Mouse (Mus musculus) limb, embryonic 10.5 days (tissue): ENCODE data around the gene Prss50. TPM values are rescaled to one million over a fixed set of nuclear protein-coding genes. Genes with fewer than 3 reads are reported as not detected.

Source experiments
- DNase-seq: peaks from one replicate; pipeline ENCODE4 v3.0.0-alpha.2; 2017; ENCODE audit warnings: low spot score
- H3K27ac ChIP-seq: fragments of 300-500 bp; sonication (generic); 2 replicates; pipeline ENCODE4 v1.5.1; 2016; ENCODE audit warnings: mild to moderate bottlenecking
- H3K27me3 ChIP-seq: fragments of 300-500 bp; sonication (generic); 2 replicates; pipeline ENCODE4 v1.6.1; 2016; ENCODE audit warnings: low read depth, mild to moderate bottlenecking; ENCODE audit not compliant: poor library complexity, severe bottlenecking
- H3K36me3 ChIP-seq: fragments of 300-500 bp; sonication (generic); 2 replicates; pipeline ENCODE4 v1.6.1; 2016; ENCODE audit warnings: mild to moderate bottlenecking, moderate library complexity
- H3K4me1 ChIP-seq: fragments of 300-500 bp; sonication (generic); 2 replicates; pipeline ENCODE4 v1.6.1; 2016
- H3K4me3 ChIP-seq: fragments of 300-500 bp; sonication (generic); 2 replicates; pipeline ENCODE4 v1.5.1; 2016; ENCODE audit warnings: mild to moderate bottlenecking, moderate library complexity
- H3K9me3 ChIP-seq: fragments of 300-500 bp; sonication (generic); replicated peaks from 2 replicates; pipeline ENCODE4 v1.6.1; 2016; ENCODE audit warnings: mild to moderate bottlenecking
- WGBS: fragments of 180-500 bp; shearing (Covaris S2); methylation state at CpG from one replicate; pipeline ENCODE4 v1.1.7; 2016; 5-methylcytosine and 5-hydroxymethylcytosine counted together
- polyA plus RNA-seq: library from polyadenylated mRNA; unstranded; fragments of >200 nt; fragmentation: Nextera tagmentation; extraction: Ambion mirVana; gene quantifications from 2 replicates; pipeline ENCODE4 v1.2.1, GENCODE M21; 2016

Gene Prss50
- polyA plus RNA-seq, 1 experiment from 2014 or later, result 0.83 TPM

DNA sequence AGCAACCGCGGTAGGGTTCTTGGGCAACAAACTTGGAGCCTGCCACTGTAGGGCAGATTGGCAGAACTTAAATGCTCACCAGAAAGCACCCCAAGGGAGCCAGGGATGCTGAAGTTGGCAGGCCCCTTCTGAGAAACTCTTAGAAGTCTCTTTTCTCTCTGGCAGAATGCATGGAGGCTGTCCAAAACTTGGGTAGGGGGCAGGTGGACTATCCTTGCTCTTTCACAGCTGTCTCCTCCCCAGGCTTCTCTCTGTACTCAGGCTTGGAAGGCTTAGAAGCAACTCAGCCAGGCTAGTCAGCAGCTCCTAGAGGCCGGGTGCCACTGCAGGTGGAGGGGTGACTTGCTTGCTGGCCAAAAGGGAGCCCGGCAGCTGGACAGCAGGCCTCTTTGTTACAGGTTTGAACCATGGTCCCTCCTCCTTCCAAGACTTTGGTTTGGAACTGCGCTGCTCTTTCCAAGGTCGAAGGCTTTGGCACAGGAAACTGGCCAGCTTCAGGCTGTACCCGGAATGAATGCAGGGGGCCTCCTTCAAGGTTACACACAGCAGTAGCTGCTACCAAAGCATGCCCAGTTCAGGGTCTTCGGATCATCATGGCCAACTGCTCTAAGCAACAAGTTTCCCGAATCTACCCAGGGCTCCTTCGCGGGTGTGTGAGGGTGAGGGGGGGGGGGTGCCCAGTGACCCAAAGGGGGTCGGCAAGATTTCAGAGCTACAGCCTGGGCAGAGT, 21.6 kb downstream of the Prss50 start, which contains the start of gene Als2cl:
Gene Als2cl (plus strand): TSS at position 680 of the 730 bp plus-strand sequence.
- Histone ChIP-seq H3K4me1 (peaks cover 31% of the 10 kb centered on the region), H3K9me3 (no peaks in the 10 kb centered on the region), H3K27me3 (peaks cover 74% of the 10 kb centered on the region), H3K36me3 (no peaks in the 10 kb centered on the region), H3K4me3 (peak within 1 kb of the TSS; percentile 61), H3K27ac (peak within 1 kb of the TSS; percentile 69)
- peak; percentile 44 for DNase-seq
- WGBS, result 17% methylated on average over 12 of the region's 12 CpGs

GRCm38 (mm10) chr9:110879998-110880561, 22.3 kb downstream of the Prss50 start, which contains the start of gene Tmie:
Tmie (minus strand) TSS chr9:110880113.
- Histone ChIP-seq H3K36me3 (no peaks in the 10 kb centered on the region), H3K4me1 (peaks cover 24% of the 10 kb centered on the region), H3K27ac (peak within 1 kb of the TSS; percentile 69), H3K4me3 (peak within 1 kb of the TSS; percentile 61), H3K27me3 (peaks cover 72% of the 10 kb centered on the region), H3K9me3 (no peaks in the 10 kb centered on the region)
- WGBS, result under 1% methylated on average over 55 of the region's 57 CpGs
- peak; percentile 70 for DNase-seq

DNA sequence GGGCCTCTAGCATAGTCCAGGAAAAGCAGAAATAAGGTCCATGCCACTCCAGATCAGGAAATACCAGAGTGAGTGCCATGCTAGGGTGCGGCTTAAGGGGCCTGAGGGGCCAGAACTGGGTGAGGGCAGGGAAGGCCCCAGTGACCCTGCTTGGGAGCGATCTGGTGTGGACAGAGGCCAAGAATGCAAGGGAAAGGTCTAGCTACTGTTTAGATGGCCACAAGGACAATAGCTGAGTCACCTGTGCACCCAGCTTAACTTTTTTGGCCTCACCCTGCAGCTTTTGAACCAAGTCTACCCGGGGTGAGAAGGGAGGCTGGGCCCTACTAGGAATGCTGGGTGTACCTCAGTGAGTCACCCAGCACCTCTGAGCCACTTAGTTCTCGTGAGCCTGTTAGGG, 23.0 kb downstream of the Prss50 start:
- Histone ChIP-seq H3K4me3 (peak overlapping the region; percentile 61), H3K36me3 (no peaks in the 10 kb centered on the region), H3K9me3 (no peaks in the 10 kb centered on the region), H3K4me1 (peaks cover 18% of the 10 kb centered on the region), H3K27me3 (peaks cover 74% of the 10 kb centered on the region), H3K27ac (no peak overlapping the region)
- WGBS, result 71% methylated on average over 4 of the region's 4 CpGs
- no peak for DNase-seq

DNA sequence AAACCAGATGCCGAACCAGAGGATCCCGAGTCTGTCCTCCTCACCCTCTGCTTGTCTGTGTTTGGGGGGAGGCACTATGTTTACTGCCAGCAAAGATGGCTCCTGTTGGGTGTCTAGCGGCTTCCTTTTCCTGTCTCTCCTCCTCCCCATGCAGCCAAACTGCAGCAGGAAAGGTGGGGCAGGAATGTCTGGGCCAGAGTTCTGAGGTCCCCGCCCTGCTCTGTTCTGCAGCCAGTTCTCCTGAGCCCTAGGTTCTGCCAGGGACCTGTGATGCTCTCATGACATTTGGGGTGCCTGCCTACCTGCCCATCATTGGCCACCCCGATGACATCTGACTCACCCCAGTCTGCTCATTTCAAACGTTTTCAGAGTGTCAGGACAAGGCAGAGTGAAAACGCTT, 24.2 kb downstream of the Prss50 start:
- no peak overlapping the region for H3K27ac ChIP-seq
- H3K36me3 ChIP-seq, result no peaks in the 10 kb centered on the region
- whole genome bisulfite sequencing, result 73% methylated on average over 7 of the region's 7 CpGs
- peaks cover 18% of the 10 kb centered on the region for H3K4me1 ChIP-seq
- DNase-seq, result no peak
- no peaks in the 10 kb centered on the region for H3K9me3 ChIP-seq
- peaks cover 77% of the 10 kb centered on the region for H3K27me3 ChIP-seq
- no peak overlapping the region for H3K4me3 ChIP-seq

DNA sequence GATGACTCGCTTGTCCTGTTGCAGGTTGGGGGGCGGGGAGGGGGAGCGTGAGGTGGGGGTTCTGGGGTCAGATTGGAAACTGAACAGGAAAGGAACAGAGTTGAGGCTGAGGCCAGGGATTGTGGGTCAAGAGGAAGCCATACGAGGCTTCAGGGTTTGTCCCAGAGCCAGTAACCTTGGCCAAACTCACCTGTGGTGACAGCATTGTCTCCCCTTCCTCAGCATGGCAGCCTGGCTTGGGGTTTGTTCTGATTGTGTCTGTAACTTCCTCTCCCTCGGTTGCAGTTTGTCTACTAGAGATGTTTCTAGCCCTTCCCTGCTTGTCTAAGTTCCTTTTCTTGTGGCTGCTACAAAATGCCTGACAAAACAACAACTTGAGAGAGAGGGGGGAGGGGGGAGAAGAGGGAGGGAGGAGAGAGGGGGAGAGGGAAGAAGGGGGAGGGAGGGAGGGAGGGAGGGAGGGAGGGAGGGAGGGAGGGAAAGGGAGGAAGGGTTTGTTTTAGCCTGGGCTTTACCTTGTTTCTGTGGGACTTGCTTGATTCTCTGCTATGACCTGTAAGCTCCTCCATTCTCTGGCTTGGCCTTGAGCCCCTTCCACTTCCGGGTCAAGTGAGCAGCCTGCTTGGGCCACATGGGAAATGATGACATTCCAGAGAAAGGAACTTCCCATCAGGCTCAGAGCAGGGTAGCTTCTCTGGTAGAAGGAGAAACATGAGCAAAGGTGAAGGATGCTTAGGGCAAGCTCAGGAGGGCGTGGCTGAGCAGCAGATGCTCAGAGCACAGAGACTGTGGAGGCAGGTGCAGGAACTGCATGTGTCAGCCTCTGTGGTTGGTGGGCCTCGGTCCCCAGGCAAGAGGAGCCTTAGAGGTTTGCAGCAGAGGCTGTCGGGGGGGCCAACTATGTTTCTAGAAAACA, 29.9 kb downstream of the Prss50 start:
- Histone ChIP-seq H3K9me3 (no peaks in the 10 kb centered on the region), H3K36me3 (no peaks in the 10 kb centered on the region), H3K27ac (peak overlapping the region; percentile 26; the same call in 1 of the 2 replicates), H3K27me3 (peaks cover 20% of the 10 kb centered on the region), H3K4me3 (no peak overlapping the region), H3K4me1 (peaks cover 34% of the 10 kb centered on the region)
- DNase-seq, result no peak
- WGBS, result 69% methylated on average over 9 of the region's 9 CpGs

GRCm38 (mm10) chr9:110888935-110889334, 31.2 kb downstream of the Prss50 start:
- Histone ChIP-seq H3K9me3 (no peaks in the 10 kb centered on the region), H3K36me3 (no peaks in the 10 kb centered on the region), H3K27ac (no peak overlapping the region), H3K4me1 (peaks cover 40% of the 10 kb centered on the region), H3K27me3 (peaks cover 24% of the 10 kb centered on the region; the same call in 1 of the 2 replicates), H3K4me3 (no peak overlapping the region)
- no peak for DNase-seq
- WGBS, result 90% methylated on average over 14 of the region's 14 CpGs

GRCm38 (mm10) chr9:110890026-110890783, 32.4 kb downstream of the Prss50 start:
- Histone ChIP-seq H3K4me1 (peaks cover 40% of the 10 kb centered on the region), H3K36me3 (no peaks in the 10 kb centered on the region), H3K27ac (peak overlapping the region; percentile 66; the same call in 1 of the 2 replicates), H3K9me3 (no peaks in the 10 kb centered on the region), H3K4me3 (peak overlapping the region; percentile 9; the same call in 1 of the 2 replicates), H3K27me3 (peaks cover 27% of the 10 kb centered on the region)
- peak; percentile 71 for DNase-seq
- WGBS, result 9% methylated on average over 21 of the region's 21 CpGs

DNA sequence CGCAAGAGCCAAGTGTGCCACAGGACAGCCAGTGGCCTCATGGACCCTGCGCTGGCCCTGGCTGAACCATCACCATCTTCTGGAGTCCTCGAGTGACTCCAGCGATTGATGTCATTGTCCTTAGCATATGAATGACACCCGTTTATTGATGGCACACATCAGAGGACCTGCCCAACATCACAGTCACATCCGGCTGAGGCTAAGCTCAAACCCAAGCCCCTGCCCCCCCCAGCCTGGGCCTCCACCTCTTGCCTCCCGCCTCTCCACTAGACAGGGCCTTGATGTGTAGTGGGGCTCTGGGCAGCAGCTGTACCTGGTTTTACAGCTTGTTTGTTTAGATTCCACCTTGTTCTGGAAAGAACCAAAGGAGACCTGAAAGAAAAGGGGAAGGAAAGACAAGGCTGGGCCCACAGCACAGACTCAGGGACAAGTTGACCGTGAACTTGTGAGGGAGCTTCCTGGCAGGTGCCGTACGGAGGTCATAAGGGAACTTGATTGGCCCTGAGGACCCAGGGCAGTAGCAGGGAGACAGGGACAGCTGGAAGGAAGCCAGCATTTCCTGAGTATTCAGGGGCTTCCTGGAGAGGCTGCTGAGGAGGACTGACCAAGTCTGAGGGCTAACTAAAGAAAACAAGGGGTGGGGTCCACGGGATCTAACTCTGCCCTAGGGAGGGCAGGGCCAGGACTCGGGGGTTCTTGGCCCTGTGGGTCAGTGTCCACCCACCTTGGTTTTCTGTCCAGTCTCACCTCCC, 33.5 kb downstream of the Prss50 start:
- peaks cover 21% of the 10 kb centered on the region for H3K27me3 ChIP-seq
- DNase-seq, result no peak
- 0 out of 2 replicates have a peak overlapping the region, but pooled peaks have one; percentile 37 for H3K27ac ChIP-seq
- no peaks in the 10 kb centered on the region for H3K9me3 ChIP-seq
- no peaks in the 10 kb centered on the region for H3K36me3 ChIP-seq
- H3K4me1 ChIP-seq, result peaks cover 50% of the 10 kb centered on the region
- H3K4me3 ChIP-seq, result no peak overlapping the region
- 80% methylated on average over 12 of the region's 12 CpGs for WGBS

GRCm38 (mm10) chr9:110892552-110892951, 34.8 kb downstream of the Prss50 start:
- H3K4me1 ChIP-seq, result peaks cover 53% of the 10 kb centered on the region
- 88% methylated on average over 3 of the region's 3 CpGs for WGBS
- H3K9me3 ChIP-seq, result no peaks in the 10 kb centered on the region
- no peak overlapping the region for H3K27ac ChIP-seq
- H3K27me3 ChIP-seq, result peaks cover 21% of the 10 kb centered on the region
- no peaks in the 10 kb centered on the region for H3K36me3 ChIP-seq
- no peak for DNase-seq
- no peak overlapping the region for H3K4me3 ChIP-seq

DNA sequence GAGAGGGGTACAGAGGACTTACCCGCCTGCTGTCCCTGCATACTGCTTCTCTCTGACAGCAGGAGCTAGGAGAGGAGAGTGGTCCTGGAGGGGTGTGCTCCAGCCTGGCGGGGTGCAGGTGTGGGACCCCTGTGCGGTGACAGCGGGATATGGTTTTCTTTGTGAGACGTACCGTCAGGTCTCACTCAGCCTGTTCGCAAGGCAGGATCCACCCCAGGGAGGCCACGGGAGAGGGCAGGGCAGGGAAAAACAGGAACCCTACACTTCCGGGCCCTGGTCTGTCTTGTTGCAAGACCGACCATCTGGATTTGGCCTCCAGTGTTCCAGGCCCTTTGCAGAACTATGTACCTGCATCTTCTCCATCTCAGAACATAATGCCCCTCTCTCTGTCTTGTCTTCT, 35.7 kb downstream of the Prss50 start:
- no peak for DNase-seq
- Histone ChIP-seq H3K9me3 (no peaks in the 10 kb centered on the region), H3K36me3 (no peaks in the 10 kb centered on the region), H3K4me3 (no peak overlapping the region), H3K27ac (0 out of 2 replicates have a peak overlapping the region, but pooled peaks have one; percentile 2), H3K4me1 (peaks cover 49% of the 10 kb centered on the region), H3K27me3 (peaks cover 24% of the 10 kb centered on the region)
- 69% methylated on average over 10 of the region's 10 CpGs for WGBS

DNA sequence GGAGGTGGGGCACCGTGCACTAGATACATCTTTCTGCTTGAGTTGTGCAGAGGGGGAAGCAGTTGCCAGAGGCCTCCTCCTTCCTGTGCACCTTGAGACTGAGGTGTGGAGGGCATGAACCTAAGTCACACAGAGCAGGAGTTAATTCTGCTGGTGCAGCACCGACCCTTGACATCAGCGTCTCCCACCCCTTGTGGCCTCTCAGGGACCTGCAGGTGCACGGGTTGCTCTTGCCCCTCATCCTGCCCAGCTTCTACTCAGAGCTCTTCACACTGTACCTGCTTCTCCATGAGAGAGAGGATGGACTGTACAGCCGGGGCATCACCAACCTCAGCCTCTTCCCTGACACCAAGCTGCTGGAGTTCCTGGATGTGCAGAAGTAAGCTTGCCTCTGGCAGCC, 37.7 kb downstream of the Prss50 start:
- peaks cover 30% of the 10 kb centered on the region for H3K27me3 ChIP-seq
- 50% methylated on average over 5 of the region's 5 CpGs for WGBS
- H3K36me3 ChIP-seq, result no peaks in the 10 kb centered on the region
- H3K4me3 ChIP-seq, result no peak overlapping the region
- H3K4me1 ChIP-seq, result peaks cover 38% of the 10 kb centered on the region
- DNase-seq, result no peak
- H3K27ac ChIP-seq, result peak overlapping the region; percentile 5; the same call in 1 of the 2 replicates
- H3K9me3 ChIP-seq, result no peaks in the 10 kb centered on the region
